Mouse (Mus musculus): ENCODE results near the gene Tnf. TPM values are rescaled to one million over a fixed set of nuclear protein-coding genes. Genes with fewer than 3 reads are reported as not detected.

Gene Tnf
- total and polyA plus RNA-seq, 3 experiments: 18.8 to 25.2 (median 20.8) TPM

- H3K27me3 ChIP-seq (replicated peaks): peaks cover 15% of the 10 kb centered on the region
- no peak overlapping the region for H3K27ac ChIP-seq (ENCODE audit: insufficient read depth, low read depth)
- dilution Hi-C loops (cut with MboI; ENCODE audit: extremely low pct_ligation_motif_present, extremely low pct_unique_long_range_greater_than_20kb, low sequenced_read_pairs) (no loop called here), in situ Hi-C loops (cut with MboI; ENCODE audit: low pct_ligation_motif_present, low pct_unique_long_range_greater_than_20kb, low sequenced_read_pairs) (no loop called here)
- H3K9me3 ChIP-seq (replicated peaks; ENCODE audit: low read length): no peaks in the 10 kb centered on the region
- DNase-seq (ENCODE audit: extremely low read depth): no peak
- no peak overlapping the region for H3K4me3 ChIP-seq (replicated peaks in 1 of 3; ENCODE audit: low read depth in 2 of 3, low read length in 2 of 3, poor library complexity in 1 of 3)
- TF ChIP-seq CTCF (conservative IDR thresholded peaks at IDR 0.05 in 1 of 2, IDR thresholded peaks at IDR 0.05 in 1 of 2; ENCODE audit: low read depth in 2 of 2, low read length in 2 of 2): no peak
- TF ChIP-seq CHD1 (IDR thresholded peaks at IDR 0.05; ENCODE audit: low read depth, low read length): no peak
- no peak for TF ChIP-seq GABPA (IDR thresholded peaks at IDR 0.05; ENCODE audit: insufficient replicate concordance, low read depth, low read length)
- TF ChIP-seq CHD2 (IDR thresholded peaks at IDR 0.05; ENCODE audit: low read length): no peak
- TF ChIP-seq ZC3H11A (IDR thresholded peaks at IDR 0.05; ENCODE audit: low read depth, low read length): no peak
- no peak for TF ChIP-seq USF2 (conservative IDR thresholded peaks at IDR 0.05; ENCODE audit: low read depth, low read length)
- TF ChIP-seq POLR2AphosphoS2 (IDR thresholded peaks at IDR 0.05; ENCODE audit: low read depth, low read length): 0 out of 2 replicates have a peak, but pooled peaks have one; percentile 48
- no peak for TF ChIP-seq EP300 (IDR thresholded peaks at IDR 0.05; ENCODE audit: low read length)
- peaks cover 3 to 32% of the 10 kb centered on the region in 2 experiments for H3K4me1 ChIP-seq (ENCODE audit: control insufficient read depth in 1 of 2, insufficient read depth in 2 of 2)
- H3K9ac ChIP-seq (ENCODE audit: insufficient read depth, low read depth): no peak overlapping the region
- H3K79me2 ChIP-seq (replicated peaks; ENCODE audit: control insufficient read depth, extremely low read depth, insufficient read depth, poor library complexity, severe bottlenecking): peaks cover 54% of the 10 kb centered on the region
- H3K36me3 ChIP-seq (replicated peaks in 1 of 2; ENCODE audit: control insufficient read depth in 1 of 2, insufficient read depth in 1 of 2, low read length in 1 of 2): peaks cover 79 to 92% of the 10 kb centered on the region in 2 experiments
- no peak overlapping the region for H3K4me2 ChIP-seq (ENCODE audit: insufficient read depth, low read depth, poor library complexity, severe bottlenecking)
Measured at GRCm38 (mm10) chr17:35247144-35247543, 45.3 kb upstream of the Tnf start.

- H3K4me3 ChIP-seq (replicated peaks in 1 of 3; ENCODE audit: low read depth in 2 of 3, low read length in 2 of 3, poor library complexity in 1 of 3): no peak overlapping the region
- in situ Hi-C loops (cut with MboI; ENCODE audit: low pct_ligation_motif_present, low pct_unique_long_range_greater_than_20kb, low sequenced_read_pairs) (no loop called here), dilution Hi-C loops (cut with MboI; ENCODE audit: extremely low pct_ligation_motif_present, extremely low pct_unique_long_range_greater_than_20kb, low sequenced_read_pairs) (no loop called here)
- peaks cover 69 to 82% of the 10 kb centered on the region in 2 experiments for H3K36me3 ChIP-seq (replicated peaks in 1 of 2; ENCODE audit: control insufficient read depth in 1 of 2, insufficient read depth in 1 of 2, low read length in 1 of 2)
- H3K4me1 ChIP-seq (ENCODE audit: control insufficient read depth in 1 of 2, insufficient read depth in 2 of 2): peaks cover 3 to 32% of the 10 kb centered on the region in 2 experiments
- H3K79me2 ChIP-seq (replicated peaks; ENCODE audit: control insufficient read depth, extremely low read depth, insufficient read depth, poor library complexity, severe bottlenecking): peaks cover 59% of the 10 kb centered on the region
- DNase-seq (ENCODE audit: extremely low read depth): no peak
- no peak overlapping the region for H3K27ac ChIP-seq (ENCODE audit: insufficient read depth, low read depth)
- H3K27me3 ChIP-seq (replicated peaks): peaks cover 14% of the 10 kb centered on the region
- no peak overlapping the region for H3K4me2 ChIP-seq (ENCODE audit: insufficient read depth, low read depth, poor library complexity, severe bottlenecking)
- H3K9me3 ChIP-seq (replicated peaks; ENCODE audit: low read length): no peaks in the 10 kb centered on the region
- no peak for TF ChIP-seq ZKSCAN1 (IDR thresholded peaks at IDR 0.05; ENCODE audit: borderline replicate concordance, low read depth, low read length)
- TF ChIP-seq NELFE (IDR thresholded peaks at IDR 0.05; ENCODE audit: low read depth, low read length): no peak
- TF ChIP-seq KAT2A (IDR thresholded peaks at IDR 0.05; ENCODE audit: insufficient replicate concordance, low read length): no peak
- TF ChIP-seq PAX5 (IDR thresholded peaks at IDR 0.05; ENCODE audit: low read length): no peak
- peak; percentile 24; the same call in 1 of the 2 replicates for TF ChIP-seq SMC3 (IDR thresholded peaks at IDR 0.05; ENCODE audit: low read depth, low read length)
- no peak for TF ChIP-seq MAZ (IDR thresholded peaks at IDR 0.05; ENCODE audit: low read depth, low read length)
- no peak for TF ChIP-seq UBTF (IDR thresholded peaks at IDR 0.05; ENCODE audit: low read depth, low read length)
- TF ChIP-seq E2F4 (IDR thresholded peaks at IDR 0.05; ENCODE audit: insufficient replicate concordance, low read depth, low read length): no peak
- 0 out of 2 replicates have a peak, but pooled peaks have one; percentile 23 for TF ChIP-seq POLR2A (IDR thresholded peaks at IDR 0.05; ENCODE audit: low read depth, low read length)
- peak; percentile 40 to 62; a peak in 2 of 4 replicates for TF ChIP-seq CTCF (conservative IDR thresholded peaks at IDR 0.05 in 1 of 2, IDR thresholded peaks at IDR 0.05 in 1 of 2; ENCODE audit: low read depth in 2 of 2, low read length in 2 of 2)
- no peak for TF ChIP-seq MXI1 (IDR thresholded peaks at IDR 0.05; ENCODE audit: low read depth, low read length)
- TF ChIP-seq JUN (IDR thresholded peaks at IDR 0.05; ENCODE audit: insufficient read depth, low read depth, low read length): no peak
- 0 out of 2 replicates have a peak, but pooled peaks have one; percentile 22 for TF ChIP-seq SIN3A (IDR thresholded peaks at IDR 0.05; ENCODE audit: low read length)
- TF ChIP-seq NRF1 (IDR thresholded peaks at IDR 0.05; ENCODE audit: low read depth, low read length): peak; percentile 7; the same call in 1 of the 2 replicates
- H3K9ac ChIP-seq (ENCODE audit: insufficient read depth, low read depth): no peak overlapping the region
Measured at GRCm38 (mm10) chr17:35245731-35246623, 44.2 kb upstream of the Tnf start.

Data from CH12.LX (cell line).